Mouse (Mus musculus) brain, embryonic 14.5 days (tissue): ENCODE measurements around the gene Dnaaf3.

Experiments used
- CTCF ChIP-seq: fragments of 200-500 bp; IDR thresholded peaks from 2 replicates; pipeline ENCODE4 v1.5.1; 2012; ENCODE audit warnings: inconsistent platforms, mild to moderate bottlenecking, moderate library complexity, borderline replicate concordance; ENCODE audit not compliant: insufficient read depth, insufficient read length; ENCODE audit errors: extremely low read depth
- POLR2A ChIP-seq: fragments of 200-500 bp; IDR thresholded peaks from 2 replicates; pipeline ENCODE4 v1.6.1; 2012; ENCODE audit warnings: mild to moderate bottlenecking, inconsistent platforms, borderline replicate concordance; ENCODE audit not compliant: poor library complexity, insufficient read depth, insufficient read length, severe bottlenecking; ENCODE audit errors: extremely low read depth

DNA sequence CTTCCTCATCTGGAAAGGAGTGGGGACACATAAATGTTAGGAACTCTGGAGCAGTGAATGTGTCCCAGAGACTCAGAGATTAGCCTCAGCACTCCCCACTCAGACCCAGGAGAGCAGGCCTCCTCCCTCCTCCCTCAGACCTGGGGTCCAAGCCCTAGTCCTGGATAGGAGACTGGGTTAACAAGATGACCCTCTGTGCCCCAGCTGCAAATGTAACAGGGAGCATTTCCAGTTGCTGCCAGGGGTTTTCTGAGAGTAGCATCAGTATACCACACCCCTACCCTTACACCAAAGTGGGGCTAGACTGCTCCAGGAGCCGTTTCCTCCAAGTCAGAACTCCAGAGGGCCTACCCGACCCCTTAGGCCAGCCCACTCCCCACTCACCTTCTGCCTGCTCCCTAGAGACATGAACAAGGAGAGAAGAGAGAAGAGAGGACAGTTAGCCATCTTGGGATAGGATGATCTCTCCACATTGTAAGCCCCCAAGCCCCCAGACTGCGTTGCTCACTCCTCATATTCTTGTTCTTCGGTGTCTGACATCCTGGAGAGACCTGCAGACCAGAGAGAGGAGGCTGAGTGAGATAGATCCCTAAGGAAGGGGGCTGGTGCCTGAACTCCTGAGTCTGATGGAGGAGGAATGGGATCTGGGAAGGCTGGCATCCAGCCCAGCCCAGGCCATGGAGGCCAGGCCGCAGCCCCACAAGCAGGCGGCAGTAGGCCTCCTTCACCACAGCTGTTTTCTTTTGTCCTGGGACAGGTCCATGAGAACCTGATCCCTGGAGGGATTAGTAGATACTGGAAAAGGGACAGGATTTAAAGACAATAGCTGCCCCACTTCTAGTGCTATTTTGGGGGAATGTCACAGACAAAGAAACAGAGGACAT is 18.2 kb downstream of the Dnaaf3 start:
- no peak for TF ChIP-seq CTCF
- no peak for TF ChIP-seq POLR2A
